In genomic region chr4:137357517-137358254, GRCm38 (mm10) we compare ENCODE assay signal across 8 mouse cellular contexts. TPM values are rescaled to one million over a fixed set of nuclear protein-coding genes. Genes with fewer than 3 reads are reported as not detected.
A peak's percentile ranks its signal among the peaks of the same experiment; 100 is the strongest.
DNase-seq lines count a peak whose midpoint lies in the region; ATAC-seq and TF ChIP-seq lines count a peak whose summit lies in the region.

TSS of gene Cdc42 (minus strand) at chr4:137357720.

- peak within 1 kb of the TSS; percentile 99 for H3K9ac ChIP-seq in heart, embryonic 15.5 days
- peak within 1 kb of the TSS; percentile 100 for H3K9ac ChIP-seq in liver, embryonic 14.5 days (replicated peaks)
- H3K9ac ChIP-seq in neural tube, embryonic 11.5 days (ENCODE audit: low read length), result peak within 1 kb of the TSS; percentile 99
- peak within 1 kb of the TSS; percentile 100 for H3K9ac ChIP-seq in stomach, postnatal 0 days (ENCODE audit: low read length)

- H3K9me3 ChIP-seq in forebrain, embryonic 10.5 days, result no peaks in the 10 kb centered on the region
- no peaks in the 10 kb centered on the region for H3K9me3 ChIP-seq in heart, embryonic 15.5 days (replicated peaks)
- H3K9me3 ChIP-seq in liver, embryonic 14.5 days (ENCODE audit: control insufficient read depth, low read length), result no peaks in the 10 kb centered on the region
- H3K9me3 ChIP-seq in neural tube, embryonic 11.5 days (ENCODE audit: control insufficient read depth, low read length), result no peaks in the 10 kb centered on the region
- no peaks in the 10 kb centered on the region for H3K9me3 ChIP-seq in stomach, postnatal 0 days (ENCODE audit: control insufficient read depth, low read length)

- H3K36me3 ChIP-seq in forebrain, embryonic 10.5 days (replicated peaks), result no peaks in the 10 kb centered on the region
- no peaks in the 10 kb centered on the region for H3K36me3 ChIP-seq in heart, embryonic 15.5 days
- no peaks in the 10 kb centered on the region; the same call in 1 of the 2 replicates for H3K36me3 ChIP-seq in liver, embryonic 14.5 days (replicated peaks; ENCODE audit: control insufficient read depth, insufficient read depth, low read depth)
- no peaks in the 10 kb centered on the region for H3K36me3 ChIP-seq in neural tube, embryonic 11.5 days (ENCODE audit: control insufficient read depth, insufficient read depth, low read length)
- H3K36me3 ChIP-seq in stomach, postnatal 0 days (ENCODE audit: control insufficient read depth, insufficient read depth, low read length), result no peaks in the 10 kb centered on the region

- WGBS in forebrain, embryonic 10.5 days, result under 1% methylated on average over 38 of the region's 44 CpGs
- WGBS in heart, embryonic 15.5 days, result 0% methylated on average over 31 of the region's 44 CpGs
- WGBS in liver, embryonic 14.5 days (ENCODE audit: insufficient replicate concordance), result under 1% methylated on average over 39 of the region's 44 CpGs
- WGBS in neural tube, embryonic 11.5 days, result under 1% methylated on average over 37 of the region's 44 CpGs
- WGBS in stomach, postnatal 0 days, result under 1% methylated on average over 35 of the region's 44 CpGs

- H3K27ac ChIP-seq in forebrain, embryonic 10.5 days, result peak within 1 kb of the TSS; percentile 98
- peak within 1 kb of the TSS; percentile 97 for H3K27ac ChIP-seq in heart, embryonic 15.5 days
- H3K27ac ChIP-seq in liver, embryonic 14.5 days, result peak within 1 kb of the TSS; percentile 91
- H3K27ac ChIP-seq in neural tube, embryonic 11.5 days (ENCODE audit: low read depth, low read length), result peak within 1 kb of the TSS; percentile 97
- H3K27ac ChIP-seq in stomach, postnatal 0 days (replicated peaks), result peak within 1 kb of the TSS; percentile 99

- DNase-seq in CD8-positive naive resting alpha-beta T cell, adult 2 months (ENCODE audit: low read depth in 2 of 2, low spot score in 2 of 2), result peak; percentile 97 to 99
- DNase-seq in c-Kit-positive CD71-negative TER-119-negative erythroid progenitor cells, embryonic 14.5 days (ENCODE audit: low read depth), result peak; percentile 93
- DNase-seq in forebrain, embryonic 10.5 days (ENCODE audit: extremely low spot score, low spot score), result peak; percentile 99
- peak; percentile 98 to 99 for DNase-seq in kidney, postnatal 25 days
- DNase-seq in liver, embryonic 14.5 days (ENCODE audit: low read depth in 3 of 3, low spot score in 3 of 3), result peak; percentile 91 to 94 (median 92)
- DNase-seq in neural tube, embryonic 11.5 days (ENCODE audit: low spot score), result peak; percentile 98
- DNase-seq in stomach, postnatal 0 days (ENCODE audit: low spot score), result peak; percentile 99

- ATAC-seq in heart, embryonic 15.5 days (replicated peaks; ENCODE audit: insufficient number of reproducible peaks, insufficient read depth, low FRiP score, low read depth), result peak; percentile 96
- peak; percentile 97 for ATAC-seq in liver, embryonic 14.5 days (ENCODE audit: insufficient read depth)
- peak; percentile 97 for ATAC-seq in neural tube, embryonic 11.5 days (ENCODE audit: insufficient read depth, low FRiP score, low TSS enrichment)
- ATAC-seq in stomach, postnatal 0 days (ENCODE audit: low FRiP score, low TSS enrichment), result peak; percentile 98

- H3K4me1 ChIP-seq in forebrain, embryonic 10.5 days, result peaks cover 34% of the 10 kb centered on the region
- H3K4me1 ChIP-seq in heart, embryonic 15.5 days (replicated peaks), result peaks cover 40% of the 10 kb centered on the region
- H3K4me1 ChIP-seq in liver, embryonic 14.5 days (replicated peaks; ENCODE audit: control insufficient read depth in 2 of 2, insufficient read depth in 2 of 2, low read length in 1 of 2), result peaks cover 12 to 18% of the 10 kb centered on the region in 2 experiments
- H3K4me1 ChIP-seq in neural tube, embryonic 11.5 days (ENCODE audit: control insufficient read depth, insufficient read depth, low read length), result peaks cover 6% of the 10 kb centered on the region; the same call in 1 of the 2 replicates
- H3K4me1 ChIP-seq in stomach, postnatal 0 days (replicated peaks; ENCODE audit: control insufficient read depth, insufficient read depth), result peaks cover 3% of the 10 kb centered on the region; the same call in 1 of the 2 replicates

- TF ChIP-seq CTCF in liver, embryonic 14.5 days (IDR thresholded peaks at IDR 0.05; ENCODE audit: low read depth), result no peak
- 0 out of 2 replicates have a peak, but pooled peaks have one; percentile 7 for TF ChIP-seq CTCF in stomach, postnatal 0 days (IDR thresholded peaks at IDR 0.05; ENCODE audit: low read depth)

- TF ChIP-seq EP300 in liver, embryonic 14.5 days (IDR thresholded peaks at IDR 0.05; ENCODE audit: low read depth), result no peak
- no peak for TF ChIP-seq EP300 in stomach, postnatal 0 days (optimal IDR thresholded peaks at IDR 0.05)

- H3K4me2 ChIP-seq in heart, embryonic 15.5 days, result peak within 1 kb of the TSS; percentile 68
- peak within 1 kb of the TSS; percentile 82 for H3K4me2 ChIP-seq in liver, embryonic 14.5 days (ENCODE audit: low read depth)
- H3K4me2 ChIP-seq in neural tube, embryonic 11.5 days (ENCODE audit: low read depth), result peak within 1 kb of the TSS; percentile 71
- peak within 1 kb of the TSS; percentile 70 for H3K4me2 ChIP-seq in stomach, postnatal 0 days (replicated peaks; ENCODE audit: low read depth)

- peak within 1 kb of the TSS; percentile 79 for H3K4me3 ChIP-seq in forebrain, embryonic 10.5 days
- peak within 1 kb of the TSS; percentile 80 for H3K4me3 ChIP-seq in heart, embryonic 15.5 days
- peak within 1 kb of the TSS; percentile 60 to 98 for H3K4me3 ChIP-seq in liver, embryonic 14.5 days (ENCODE audit: insufficient read depth in 1 of 2, low read depth in 2 of 2, low read length in 2 of 2)
- peak within 1 kb of the TSS; percentile 99 for H3K4me3 ChIP-seq in neural tube, embryonic 11.5 days (ENCODE audit: low read depth, low read length)
- peak within 1 kb of the TSS; percentile 98 for H3K4me3 ChIP-seq in stomach, postnatal 0 days (ENCODE audit: low read depth, low read length)

- H3K27me3 ChIP-seq in forebrain, embryonic 10.5 days (ENCODE audit: poor library complexity, severe bottlenecking), result no peaks in the 10 kb centered on the region
- no peaks in the 10 kb centered on the region for H3K27me3 ChIP-seq in heart, embryonic 15.5 days
- H3K27me3 ChIP-seq in liver, embryonic 14.5 days (ENCODE audit: control insufficient read depth, insufficient read depth, low read length), result no peaks in the 10 kb centered on the region
- no peaks in the 10 kb centered on the region for H3K27me3 ChIP-seq in neural tube, embryonic 11.5 days (ENCODE audit: control insufficient read depth, insufficient read depth, low read length)
- no peaks in the 10 kb centered on the region for H3K27me3 ChIP-seq in stomach, postnatal 0 days (ENCODE audit: control insufficient read depth, insufficient read depth, low read length)

RNA-seq across cellular contexts. Expression of gene Cdc42, which starts in this region (rescaled TPM):
- polyA plus RNA-seq in forebrain, embryonic 10.5 days (2016; fragmentation: Nextera tagmentation; extraction: Ambion mirVana), result 567 and 573 TPM in 2 replicates
- polyA plus RNA-seq in heart, embryonic 15.5 days (2015; fragmentation: Nextera tagmentation; extraction: Ambion mirVana), result 462 and 495 TPM in 2 replicates
- polyA plus RNA-seq in liver, embryonic 14.5 days (2012; rRNA removed), result 67.7 and 91.6 TPM in 2 replicates
- polyA plus RNA-seq in liver, embryonic 14.5 days (2014; fragmentation: Nextera tagmentation; extraction: Ambion mirVana), result 259 and 262 TPM in 2 replicates
- polyA plus RNA-seq in neural tube, embryonic 11.5 days (2014; fragmentation: Nextera tagmentation; extraction: Ambion mirVana), result 722 and 745 TPM in 2 replicates
- polyA plus RNA-seq in stomach, postnatal 0 days (2015; fragmentation: Nextera tagmentation; extraction: Ambion mirVana), result 445 and 456 TPM in 2 replicates

Comparison
In these comparisons a context has a peak if more than half of its experiments do, and no peak if none do; other contexts are left out.
1. Peak in every context shown above with its lines: DNase-seq, ATAC-seq, H3K4me3 ChIP-seq and H3K27ac ChIP-seq.